Mouse (Mus musculus) MEL (cell line): ENCODE measurements around the gene Pygb.

Experiments used
- CTCF ChIP-seq, 3 experiments: IDR thresholded peaks in 2 of 3; conservative IDR thresholded peaks in 1 of 3; 2 replicates each; pipeline ENCODE4 v1.5.1; 2011 to 2012; ENCODE audit warnings: low read length in 3 of 3, low read depth in 2 of 3, mild to moderate bottlenecking in 2 of 3, improper control_type of control experiment in 1 of 3, inconsistent platforms in 1 of 3, mixed read lengths in 1 of 3, moderate library complexity in 1 of 3; ENCODE audit not compliant: control insufficient read depth in 1 of 3, insufficient read depth in 1 of 3, poor library complexity in 1 of 3, severe bottlenecking in 1 of 3
- EP300 ChIP-seq, 2 experiments: IDR thresholded peaks; 2 replicates each; pipeline ENCODE4 v1.6.1; 2011; ENCODE audit warnings: improper control_type of control experiment in 2 of 2, low read length in 2 of 2, low read depth in 1 of 2, mild to moderate bottlenecking in 1 of 2
- ETS1 ChIP-seq: IDR thresholded peaks from 2 replicates; pipeline ENCODE4 v1.6.1; 2012; ENCODE audit warnings: low read depth, mild to moderate bottlenecking, inconsistent platforms, low read length, improper control_type of control experiment, moderate library complexity
- MAX ChIP-seq: IDR thresholded peaks from 2 replicates; pipeline ENCODE4 v1.6.1; 2011; ENCODE audit warnings: low read length, improper control_type of control experiment
- MEF2A ChIP-seq: IDR thresholded peaks from 2 replicates; pipeline ENCODE4 v1.6.1; 2014; ENCODE audit warnings: low read depth, mild to moderate bottlenecking, inconsistent platforms, low read length, improper control_type of control experiment; ENCODE audit not compliant: poor library complexity, insufficient replicate concordance, severe bottlenecking; ENCODE audit errors: extremely low read depth
- NELFE ChIP-seq: IDR thresholded peaks from 2 replicates; pipeline ENCODE4 v1.6.1; 2011; ENCODE audit warnings: low read depth, low read length, improper control_type of control experiment
- POLR2A ChIP-seq, 2 experiments: IDR thresholded peaks; 2 replicates each; pipeline ENCODE4 v1.6.1; 2011 to 2012; ENCODE audit warnings: low read length in 2 of 2, mild to moderate bottlenecking in 2 of 2, control low read depth in 1 of 2, improper control_type of control experiment in 1 of 2, low read depth in 1 of 2, moderate library complexity in 1 of 2; ENCODE audit not compliant: control insufficient read depth in 1 of 2, insufficient read depth in 1 of 2, poor library complexity in 1 of 2
- RAD21 ChIP-seq: IDR thresholded peaks from 2 replicates; pipeline ENCODE4 v1.6.1; 2011; ENCODE audit warnings: mild to moderate bottlenecking, low read depth, low read length, improper control_type of control experiment
- SIN3A ChIP-seq: IDR thresholded peaks from 2 replicates; pipeline ENCODE4 v1.6.1; 2012; ENCODE audit warnings: low read length, improper control_type of control experiment, inconsistent platforms
- USF1 ChIP-seq: IDR thresholded peaks from 2 replicates; pipeline ENCODE4 v1.6.1; 2014; ENCODE audit warnings: low read depth, mild to moderate bottlenecking, inconsistent platforms, low read length, improper control_type of control experiment, moderate library complexity
- USF2 ChIP-seq, 2 experiments: IDR thresholded peaks; 2 replicates each; pipeline ENCODE4 v1.6.1; 2011 to 2012; ENCODE audit warnings: improper control_type of control experiment in 2 of 2, low read length in 2 of 2, borderline replicate concordance in 1 of 2, inconsistent platforms in 1 of 2, low read depth in 1 of 2, mild to moderate bottlenecking in 1 of 2; ENCODE audit not compliant: insufficient read depth in 1 of 2

DNA sequence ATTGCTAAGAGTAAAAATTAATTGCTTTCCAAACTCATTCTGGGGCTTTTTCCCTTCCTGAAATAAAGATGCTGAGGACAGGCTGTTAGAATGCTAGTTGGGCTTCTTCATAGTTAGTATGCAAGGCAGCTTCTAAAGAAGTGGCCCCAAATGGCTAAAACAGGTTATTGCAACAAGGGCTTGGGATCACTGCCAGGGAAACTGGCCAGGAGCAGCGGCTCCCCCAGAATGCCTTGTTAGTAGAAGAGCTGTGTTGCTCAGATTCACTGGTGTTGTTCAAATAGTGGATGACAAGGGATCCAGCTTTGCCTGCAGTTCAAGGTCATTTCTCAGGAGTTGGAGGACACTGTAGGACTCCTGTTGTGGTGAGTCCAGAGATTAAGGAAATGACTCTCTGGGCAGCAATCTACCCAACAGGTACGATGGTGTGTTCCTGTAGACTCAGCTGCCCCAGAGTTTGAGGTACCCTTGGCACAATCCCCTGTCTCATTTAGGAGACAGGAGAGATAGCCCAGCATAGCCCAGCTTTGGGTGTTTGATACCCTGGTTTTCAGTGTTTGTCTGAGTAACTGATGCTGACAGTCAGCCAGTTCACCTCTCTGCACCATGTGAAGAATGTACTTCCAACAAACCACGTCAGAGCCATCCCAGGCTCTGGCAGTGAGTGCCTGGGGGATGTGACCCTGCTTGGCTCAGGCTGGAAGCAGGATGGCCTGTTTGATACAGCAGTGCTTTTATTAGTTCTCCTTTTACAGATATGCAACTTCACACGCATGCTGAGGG lies 2.4 kb downstream of the Pygb start:
- TF ChIP-seq CTCF (IDR thresholded peaks at IDR 0.05 in 2 of 3, conservative IDR thresholded peaks at IDR 0.05 in 1 of 3; ENCODE audit: control insufficient read depth in 1 of 3, insufficient read depth in 1 of 3, low read depth in 2 of 3, low read length in 3 of 3, poor library complexity in 1 of 3, severe bottlenecking in 1 of 3) = no peak
- no peak for TF ChIP-seq SIN3A
- no peak for TF ChIP-seq MAX
- TF ChIP-seq EP300 (IDR thresholded peaks at IDR 0.05; ENCODE audit: low read depth in 1 of 2, low read length in 2 of 2) = no peak
- TF ChIP-seq MEF2A = no peak
- no peak for TF ChIP-seq RAD21
- TF ChIP-seq POLR2A (IDR thresholded peaks at IDR 0.05; ENCODE audit: control insufficient read depth in 1 of 2, insufficient read depth in 1 of 2, low read depth in 1 of 2, low read length in 2 of 2, poor library complexity in 1 of 2) = no peak
- no peak for TF ChIP-seq NELFE
- TF ChIP-seq ETS1 = no peak
- TF ChIP-seq USF1 = no peak
- no peak for TF ChIP-seq USF2 (IDR thresholded peaks at IDR 0.05; ENCODE audit: borderline replicate concordance in 1 of 2, insufficient read depth in 1 of 2, low read depth in 1 of 2, low read length in 2 of 2)
